In genomic region chr2:116009097-116009970, GRCm38 (mm10) we compare ENCODE assay signal across 9 mouse cellular contexts. TPM values are rescaled to one million over a fixed set of nuclear protein-coding genes. Genes with fewer than 3 reads are reported as not detected.
DNase-seq lines count a peak whose midpoint lies in the region; ATAC-seq and TF ChIP-seq lines count a peak whose summit lies in the region.
"Had no signal": no experiment of that assay in that cellular context is flagged by ENCODE, and none has a peak within 500 bp of the region (broad histone marks: within the 10 kb centered on the region; RNA-seq: fewer than 3 reads in every experiment).

No protein-coding gene starts in this region.

- H3K27ac ChIP-seq in forebrain, embryonic 12.5 days = peak overlapping the region; percentile 85
- H3K27ac ChIP-seq in limb, embryonic 14.5 days (replicated peaks; ENCODE audit: low read depth, low read length) = no peak overlapping the region

- TF ChIP-seq POLR2A in limb, embryonic 14.5 days (IDR thresholded peaks at IDR 0.05; ENCODE audit: borderline replicate concordance, extremely low read depth, insufficient read depth, insufficient read length) = no peak

- H3K4me3 ChIP-seq in forebrain, embryonic 12.5 days (replicated peaks) = peak overlapping the region; percentile 24
- H3K4me3 ChIP-seq in limb, embryonic 14.5 days (replicated peaks; ENCODE audit: low read length) = peak overlapping the region; percentile 24

- ATAC-seq in forebrain, embryonic 12.5 days (ENCODE audit: low FRiP score) = peak; percentile 87
- ATAC-seq in limb, embryonic 14.5 days (ENCODE audit: low FRiP score, low read depth) = no peak

- peaks cover 32% of the 10 kb centered on the region for H3K4me1 ChIP-seq in forebrain, embryonic 12.5 days
- no peaks in the 10 kb centered on the region for H3K4me1 ChIP-seq in limb, embryonic 14.5 days (ENCODE audit: control insufficient read depth, insufficient read depth, low read length)

- WGBS in forebrain, embryonic 12.5 days = 2% methylated on average over 20 of the region's 20 CpGs
- WGBS in limb, embryonic 14.5 days = 22% methylated on average over 20 of the region's 20 CpGs

- DNase-seq in kidney, postnatal 4 days = peak; percentile 49 to 61
- DNase-seq in kidney, adult 11 months = no peak
- DNase-seq in limb, embryonic 14.5 days (ENCODE audit: low spot score) = no peak
- peak; percentile 45 for DNase-seq in retina, postnatal 1 day
- DNase-seq in cerebellum, postnatal 4 days (ENCODE audit: low spot score in 2 of 2) = no peak
- DNase-seq in layer of hippocampus, postnatal 36 days = no peak
- no peak for DNase-seq in urinary bladder, postnatal 25 days (ENCODE audit: low spot score)
- DNase-seq: gastrocnemius, postnatal 10 days had no signal

- H3K4me2 ChIP-seq in forebrain, embryonic 12.5 days = peak overlapping the region; percentile 52
- peak overlapping the region; percentile 45 for H3K4me2 ChIP-seq in limb, embryonic 14.5 days (replicated peaks; ENCODE audit: low read depth, low read length, severe bottlenecking)

- H3K27me3 ChIP-seq in forebrain, embryonic 12.5 days = peaks cover 13% of the 10 kb centered on the region; the same call in 1 of the 2 replicates
- peaks cover 9% of the 10 kb centered on the region; the same call in 1 of the 2 replicates for H3K27me3 ChIP-seq in limb, embryonic 14.5 days (ENCODE audit: control insufficient read depth, insufficient read depth, low read length)

- H3K9me3 ChIP-seq in forebrain, embryonic 12.5 days = no peaks in the 10 kb centered on the region
- H3K9me3 ChIP-seq in limb, embryonic 14.5 days (ENCODE audit: control insufficient read depth, low read length) = no peaks in the 10 kb centered on the region

- peak overlapping the region; percentile 50; the same call in 1 of the 2 replicates for H3K9ac ChIP-seq in forebrain, embryonic 12.5 days
- H3K9ac ChIP-seq in limb, embryonic 14.5 days (ENCODE audit: low read depth, low read length, severe bottlenecking) = peak overlapping the region; percentile 8; the same call in 1 of the 2 replicates

- peaks cover 5% of the 10 kb centered on the region for H3K36me3 ChIP-seq in forebrain, embryonic 12.5 days (replicated peaks)
- H3K36me3 ChIP-seq in limb, embryonic 14.5 days (ENCODE audit: control insufficient read depth, insufficient read depth, low read length) = no peaks in the 10 kb centered on the region

RNA-seq across cellular contexts. Expression of gene Meis2, which starts 56.3 kb away (rescaled TPM):
- 104 and 111 TPM in 2 replicates for polyA plus RNA-seq in forebrain, embryonic 12.5 days (2016; fragmentation: Nextera tagmentation; extraction: Ambion mirVana)
- 16.2 and 26.2 TPM in 2 replicates for polyA plus RNA-seq in limb, embryonic 14.5 days (2012; rRNA removed)
- polyA plus RNA-seq in limb, embryonic 14.5 days (2014; fragmentation: Nextera tagmentation; extraction: Ambion mirVana) = 17.3 and 17.9 TPM in 2 replicates
- 10 to 100 TPM; 39.2 to 43.8 TPM for total RNA-seq in layer of hippocampus, postnatal 36 days (2021)

Comparison
In these comparisons a context has a peak if more than half of its experiments do, and no peak if none do; other contexts are left out.
1. DNase-seq: peak in kidney, postnatal 4 days (2 of 2) and retina, postnatal 1 day (single experiment); none in kidney, adult 11 months (single experiment), limb, embryonic 14.5 days (single experiment), cerebellum, postnatal 4 days (0 of 2), layer of hippocampus, postnatal 36 days (0 of 2) and urinary bladder, postnatal 25 days (single experiment).